8 mouse cellular contexts compared by ENCODE assay signal in genomic region chr11:69982877-69983276, GRCm38 (mm10). TPM values are rescaled to one million over a fixed set of nuclear protein-coding genes. Genes with fewer than 3 reads are reported as not detected.
DNase-seq lines count a peak whose midpoint lies in the region; ATAC-seq lines count a peak whose summit lies in the region.

No protein-coding gene starts in this region.

- H3K27me3 ChIP-seq in embryonic facial prominence, embryonic 14.5 days (replicated peaks; ENCODE audit: control insufficient read depth, insufficient read depth, low read length), result no peaks in the 10 kb centered on the region
- H3K27me3 ChIP-seq in midbrain, embryonic 10.5 days (ENCODE audit: low read depth, poor library complexity, severe bottlenecking), result no peaks in the 10 kb centered on the region

- ATAC-seq in embryonic facial prominence, embryonic 14.5 days (ENCODE audit: low read depth), result no peak; the same call in 1 of the 2 replicates

- H3K9ac ChIP-seq in embryonic facial prominence, embryonic 14.5 days (ENCODE audit: low read depth, low read length), result peak overlapping the region; percentile 98

- H3K4me2 ChIP-seq in embryonic facial prominence, embryonic 14.5 days (ENCODE audit: low read depth, low read length), result peak overlapping the region; percentile 96

- peaks cover 17% of the 10 kb centered on the region for H3K4me1 ChIP-seq in embryonic facial prominence, embryonic 14.5 days (ENCODE audit: control insufficient read depth, insufficient read depth, low read length)
- peaks cover 39% of the 10 kb centered on the region for H3K4me1 ChIP-seq in midbrain, embryonic 10.5 days

- WGBS in embryonic facial prominence, embryonic 14.5 days, result 25% methylated on average over 5 of the region's 5 CpGs
- WGBS in midbrain, embryonic 10.5 days, result 37% methylated on average over 5 of the region's 5 CpGs

- peak overlapping the region; percentile 18; the same call in 1 of the 2 replicates for H3K27ac ChIP-seq in embryonic facial prominence, embryonic 14.5 days (replicated peaks; ENCODE audit: low read depth, low read length)
- peak overlapping the region; percentile 18; the same call in 1 of the 2 replicates for H3K27ac ChIP-seq in midbrain, embryonic 10.5 days (replicated peaks)

- H3K9me3 ChIP-seq in embryonic facial prominence, embryonic 14.5 days (ENCODE audit: control insufficient read depth, low read length), result no peaks in the 10 kb centered on the region
- H3K9me3 ChIP-seq in midbrain, embryonic 10.5 days (replicated peaks), result no peaks in the 10 kb centered on the region

- DNase-seq in cerebellum, adult 11-12 months, result peak; percentile 42
- no peak for DNase-seq in cerebellum, postnatal 10 days
- peak; percentile 34 for DNase-seq in embryonic facial prominence, embryonic 14.5 days (ENCODE audit: low spot score)
- DNase-seq in heart, postnatal 4 days, result peak; percentile 56
- no peak for DNase-seq in midbrain, embryonic 10.5 days (ENCODE audit: low spot score)
- no peak for DNase-seq in c-Kit-positive CD71-positive TER-119-positive erythroid progenitor cells, embryonic 14.5 days (ENCODE audit: low spot score)
- no peak for DNase-seq in layer of hippocampus, postnatal 36 days
- DNase-seq in ovary, adult 18-20 months (ENCODE audit: low spot score), result no peak

- peak overlapping the region; percentile 99 for H3K4me3 ChIP-seq in embryonic facial prominence, embryonic 14.5 days (ENCODE audit: low read depth, low read length)
- H3K4me3 ChIP-seq in midbrain, embryonic 10.5 days, result peak overlapping the region; percentile 99

- peaks cover 50% of the 10 kb centered on the region for H3K36me3 ChIP-seq in embryonic facial prominence, embryonic 14.5 days (ENCODE audit: control insufficient read depth, insufficient read depth, low read length)
- peaks cover 60% of the 10 kb centered on the region for H3K36me3 ChIP-seq in midbrain, embryonic 10.5 days

RNA-seq across cellular contexts. Expression of gene Elp5, which starts 0.6 kb away (rescaled TPM):
- 109 and 116 TPM in 2 replicates for polyA plus RNA-seq in embryonic facial prominence, embryonic 14.5 days (2014; fragmentation: Nextera tagmentation; extraction: Ambion mirVana)
- 10 to 100 TPM; 63.1 to 64.6 TPM for total RNA-seq in heart, postnatal 4 days (2021)
- polyA plus RNA-seq in midbrain, embryonic 10.5 days (2016; fragmentation: Nextera tagmentation; extraction: Ambion mirVana), result 151 and 155 TPM in 2 replicates
- total RNA-seq in layer of hippocampus, postnatal 36 days (2021), result 10 to 100 TPM; 77.5 to 78.4 TPM

RNA-seq across cellular contexts. Expression of gene Ctdnep1, which starts 1.9 kb away (rescaled TPM):
- 37.4 and 39.2 TPM in 2 replicates for polyA plus RNA-seq in embryonic facial prominence, embryonic 14.5 days (2014; fragmentation: Nextera tagmentation; extraction: Ambion mirVana)
- total RNA-seq in heart, postnatal 4 days (2021), result 100 to 1,000 TPM; 132 to 144 TPM
- 20.5 and 26.3 TPM in 2 replicates for polyA plus RNA-seq in midbrain, embryonic 10.5 days (2016; fragmentation: Nextera tagmentation; extraction: Ambion mirVana)
- total RNA-seq in layer of hippocampus, postnatal 36 days (2021), result 100 to 1,000 TPM; 113 to 116 TPM

RNA-seq across cellular contexts. Expression of gene Gabarap, which starts 8.1 kb away (rescaled TPM):
- 577 and 590 TPM in 2 replicates for polyA plus RNA-seq in embryonic facial prominence, embryonic 14.5 days (2014; fragmentation: Nextera tagmentation; extraction: Ambion mirVana)
- total RNA-seq in heart, postnatal 4 days (2021), result 100 to 1,000 TPM; 271 TPM
- polyA plus RNA-seq in midbrain, embryonic 10.5 days (2016; fragmentation: Nextera tagmentation; extraction: Ambion mirVana), result 409 and 454 TPM in 2 replicates
- 100 to 1,000 TPM; 232 to 236 TPM for total RNA-seq in layer of hippocampus, postnatal 36 days (2021)

RNA-seq across cellular contexts. Expression of gene Phf23, which starts 12.7 kb away (rescaled TPM):
- 47.0 and 49.3 TPM in 2 replicates for polyA plus RNA-seq in embryonic facial prominence, embryonic 14.5 days (2014; fragmentation: Nextera tagmentation; extraction: Ambion mirVana)
- 10 to 100 TPM; 25.0 to 30.3 TPM for total RNA-seq in heart, postnatal 4 days (2021)
- polyA plus RNA-seq in midbrain, embryonic 10.5 days (2016; fragmentation: Nextera tagmentation; extraction: Ambion mirVana), result 95.1 and 96.3 TPM in 2 replicates
- 10 to 100 TPM; 45.4 to 47.4 TPM for total RNA-seq in layer of hippocampus, postnatal 36 days (2021)

RNA-seq across cellular contexts. Expression of gene Dvl2, which starts 17.5 kb away (rescaled TPM):
- 30.8 and 36.2 TPM in 2 replicates for polyA plus RNA-seq in embryonic facial prominence, embryonic 14.5 days (2014; fragmentation: Nextera tagmentation; extraction: Ambion mirVana)
- 10 to 100 TPM; 13.1 to 14.0 TPM for total RNA-seq in heart, postnatal 4 days (2021)
- 52.1 and 54.1 TPM in 2 replicates for polyA plus RNA-seq in midbrain, embryonic 10.5 days (2016; fragmentation: Nextera tagmentation; extraction: Ambion mirVana)
- total RNA-seq in layer of hippocampus, postnatal 36 days (2021), result 10 to 100 TPM; 36.8 to 41.7 TPM

Comparison
In these comparisons a context has a peak if more than half of its experiments do, and no peak if none do; other contexts are left out.
1. DNase-seq: peak in cerebellum, adult 11-12 months (single experiment), embryonic facial prominence, embryonic 14.5 days (single experiment) and heart, postnatal 4 days (single experiment); none in cerebellum, postnatal 10 days (0 of 2), midbrain, embryonic 10.5 days (single experiment), c-Kit-positive CD71-positive TER-119-positive erythroid progenitor cells, embryonic 14.5 days (single experiment), layer of hippocampus, postnatal 36 days (0 of 2) and ovary, adult 18-20 months (single experiment).